Mouse (Mus musculus): ENCODE data around the gene Rnase9. TPM values are rescaled to one million over a fixed set of nuclear protein-coding genes. Genes with fewer than 3 reads are reported as not detected.

The Rnase9 gene
- polyA plus RNA-seq, 1 experiment from 2014 or later, result not detected

GRCm38 (mm10) chr14:51085086-51085485 is 43.4 kb upstream of the Rnase9 start:
- Histone ChIP-seq H3K27me3 (ENCODE audit: control insufficient read depth, insufficient read depth, low read length) (no peaks in the 10 kb centered on the region), H3K9me3 (ENCODE audit: control insufficient read depth, low read length) (no peaks in the 10 kb centered on the region), H3K27ac (replicated peaks in 1 of 2; ENCODE audit: control insufficient read depth in 1 of 2, insufficient read depth in 1 of 2, low read depth in 2 of 2, low read length in 2 of 2) (no peak overlapping the region), H3K9ac (ENCODE audit: low read length) (no peak overlapping the region), H3K4me1 (ENCODE audit: control insufficient read depth in 2 of 2, insufficient read depth in 2 of 2, low read length in 2 of 2) (peaks cover 0 to 3% of the 10 kb centered on the region in 2 experiments; a peak in 1 of 4 replicates), H3K4me2 (ENCODE audit: low read length) (no peak overlapping the region), H3K36me3 (ENCODE audit: control insufficient read depth, insufficient read depth, low read length) (no peaks in the 10 kb centered on the region), H3K4me3 (ENCODE audit: control insufficient read depth in 1 of 2, insufficient read depth in 1 of 2, low read depth in 1 of 2, low read length in 2 of 2) (no peak overlapping the region)
- no peak for ATAC-seq (ENCODE audit: insufficient number of reproducible peaks, insufficient read depth, low FRiP score, low read depth)
- 81% methylated on average over 2 of the region's 2 CpGs for WGBS

GRCm38 (mm10) chr14:51083805-51084204 is 42.1 kb upstream of the Rnase9 start:
- H3K9ac ChIP-seq (ENCODE audit: low read length), result peak overlapping the region; percentile 74; the same call in 1 of the 2 replicates
- H3K4me2 ChIP-seq (ENCODE audit: low read length), result peak overlapping the region; percentile 70
- H3K9me3 ChIP-seq (ENCODE audit: control insufficient read depth, low read length), result no peaks in the 10 kb centered on the region
- no peak for ATAC-seq (ENCODE audit: insufficient number of reproducible peaks, insufficient read depth, low FRiP score, low read depth)
- no peak overlapping the region for H3K27ac ChIP-seq (replicated peaks in 1 of 2; ENCODE audit: control insufficient read depth in 1 of 2, insufficient read depth in 1 of 2, low read depth in 2 of 2, low read length in 2 of 2)
- peaks cover 0 to 3% of the 10 kb centered on the region in 2 experiments; a peak in 1 of 4 replicates for H3K4me1 ChIP-seq (ENCODE audit: control insufficient read depth in 2 of 2, insufficient read depth in 2 of 2, low read length in 2 of 2)
- H3K27me3 ChIP-seq (ENCODE audit: control insufficient read depth, insufficient read depth, low read length), result no peaks in the 10 kb centered on the region
- WGBS, result 17% methylated on average over 7 of the region's 7 CpGs
- peak overlapping the region; percentile 55 to 69 for H3K4me3 ChIP-seq (ENCODE audit: control insufficient read depth in 1 of 2, insufficient read depth in 1 of 2, low read depth in 1 of 2, low read length in 2 of 2)
- H3K36me3 ChIP-seq (ENCODE audit: control insufficient read depth, insufficient read depth, low read length), result no peaks in the 10 kb centered on the region

GRCm38 (mm10) chr14:51082599-51083581 is 41.2 kb upstream of the Rnase9 start:
- H3K9me3 ChIP-seq (ENCODE audit: control insufficient read depth, low read length), result no peaks in the 10 kb centered on the region
- peak overlapping the region; percentile 70 for H3K4me2 ChIP-seq (ENCODE audit: low read length)
- H3K36me3 ChIP-seq (ENCODE audit: control insufficient read depth, insufficient read depth, low read length), result no peaks in the 10 kb centered on the region
- no peak overlapping the region for H3K27ac ChIP-seq (replicated peaks in 1 of 2; ENCODE audit: control insufficient read depth in 1 of 2, insufficient read depth in 1 of 2, low read depth in 2 of 2, low read length in 2 of 2)
- peak overlapping the region; percentile 55 to 69 for H3K4me3 ChIP-seq (ENCODE audit: control insufficient read depth in 1 of 2, insufficient read depth in 1 of 2, low read depth in 1 of 2, low read length in 2 of 2)
- H3K9ac ChIP-seq (ENCODE audit: low read length), result peak overlapping the region; percentile 74
- H3K27me3 ChIP-seq (ENCODE audit: control insufficient read depth, insufficient read depth, low read length), result no peaks in the 10 kb centered on the region
- 3% methylated on average over 39 of the region's 40 CpGs for WGBS
- H3K4me1 ChIP-seq (ENCODE audit: control insufficient read depth in 2 of 2, insufficient read depth in 2 of 2, low read length in 2 of 2), result peaks cover 0 to 3% of the 10 kb centered on the region in 2 experiments; a peak in 1 of 4 replicates
- peak; percentile 60; the same call in 1 of the 2 replicates for ATAC-seq (ENCODE audit: insufficient number of reproducible peaks, insufficient read depth, low FRiP score, low read depth)

- Histone ChIP-seq H3K4me1 (ENCODE audit: control insufficient read depth in 2 of 2, insufficient read depth in 2 of 2, low read length in 2 of 2) (peaks cover 0 to 3% of the 10 kb centered on the region in 2 experiments; a peak in 1 of 4 replicates), H3K36me3 (ENCODE audit: control insufficient read depth, insufficient read depth, low read length) (no peaks in the 10 kb centered on the region), H3K9me3 (ENCODE audit: control insufficient read depth, low read length) (no peaks in the 10 kb centered on the region), H3K27me3 (ENCODE audit: control insufficient read depth, insufficient read depth, low read length) (no peaks in the 10 kb centered on the region), H3K9ac (ENCODE audit: low read length) (no peak overlapping the region), H3K27ac (replicated peaks in 1 of 2; ENCODE audit: control insufficient read depth in 1 of 2, insufficient read depth in 1 of 2, low read depth in 2 of 2, low read length in 2 of 2) (no peak overlapping the region), H3K4me3 (ENCODE audit: control insufficient read depth in 1 of 2, insufficient read depth in 1 of 2, low read depth in 1 of 2, low read length in 2 of 2) (no peak overlapping the region), H3K4me2 (ENCODE audit: low read length) (no peak overlapping the region)
- WGBS, result 82% methylated on average over 2 of the region's 2 CpGs
- no peak for ATAC-seq (ENCODE audit: insufficient number of reproducible peaks, insufficient read depth, low FRiP score, low read depth)
Observed at GRCm38 (mm10) chr14:51081035-51081434, 39.4 kb upstream of the Rnase9 start.

- Histone ChIP-seq H3K27me3 (ENCODE audit: control insufficient read depth, insufficient read depth, low read length) (no peaks in the 10 kb centered on the region), H3K9ac (ENCODE audit: low read length) (no peak overlapping the region), H3K9me3 (ENCODE audit: control insufficient read depth, low read length) (no peaks in the 10 kb centered on the region), H3K4me2 (ENCODE audit: low read length) (no peak overlapping the region), H3K4me3 (ENCODE audit: control insufficient read depth in 1 of 2, insufficient read depth in 1 of 2, low read depth in 1 of 2, low read length in 2 of 2) (no peak overlapping the region), H3K36me3 (ENCODE audit: control insufficient read depth, insufficient read depth, low read length) (no peaks in the 10 kb centered on the region), H3K4me1 (ENCODE audit: control insufficient read depth in 2 of 2, insufficient read depth in 2 of 2, low read length in 2 of 2) (peaks cover 0 to 3% of the 10 kb centered on the region in 2 experiments; a peak in 1 of 4 replicates), H3K27ac (replicated peaks in 1 of 2; ENCODE audit: control insufficient read depth in 1 of 2, insufficient read depth in 1 of 2, low read depth in 2 of 2, low read length in 2 of 2) (no peak overlapping the region)
- ATAC-seq (ENCODE audit: insufficient number of reproducible peaks, insufficient read depth, low FRiP score, low read depth), result no peak
- 84% methylated on average over 1 of the region's 1 CpGs for WGBS
Observed at GRCm38 (mm10) chr14:51079180-51079579, 37.5 kb upstream of the Rnase9 start.

- no peak within 1 kb of the TSS for H3K9ac ChIP-seq (ENCODE audit: low read length)
- 79% methylated on average over 3 of the region's 3 CpGs for WGBS
- no peak within 1 kb of the TSS for H3K27ac ChIP-seq (replicated peaks in 1 of 2; ENCODE audit: control insufficient read depth in 1 of 2, insufficient read depth in 1 of 2, low read depth in 2 of 2, low read length in 2 of 2)
- no peaks in the 10 kb centered on the region for H3K36me3 ChIP-seq (ENCODE audit: control insufficient read depth, insufficient read depth, low read length)
- no peak within 1 kb of the TSS for H3K4me3 ChIP-seq (ENCODE audit: control insufficient read depth in 1 of 2, insufficient read depth in 1 of 2, low read depth in 1 of 2, low read length in 2 of 2)
- no peaks in the 10 kb centered on the region for H3K4me1 ChIP-seq (ENCODE audit: control insufficient read depth in 2 of 2, insufficient read depth in 2 of 2, low read length in 2 of 2)
- ATAC-seq (ENCODE audit: insufficient number of reproducible peaks, insufficient read depth, low FRiP score, low read depth), result no peak
- H3K9me3 ChIP-seq (ENCODE audit: control insufficient read depth, low read length), result no peaks in the 10 kb centered on the region
- no peak within 1 kb of the TSS for H3K4me2 ChIP-seq (ENCODE audit: low read length)
- no peaks in the 10 kb centered on the region for H3K27me3 ChIP-seq (ENCODE audit: control insufficient read depth, insufficient read depth, low read length)
Observed at GRCm38 (mm10) chr14:51074335-51074734, 32.7 kb upstream of the Rnase9 start, which contains the start of gene Olfr750. Gene Olfr750 (minus strand): TSS chr14:51074435.

GRCm38 (mm10) chr14:51069617-51070016 is 27.9 kb upstream of the Rnase9 start:
- H3K9me3 ChIP-seq (ENCODE audit: control insufficient read depth, low read length), result no peaks in the 10 kb centered on the region
- no peak overlapping the region for H3K4me3 ChIP-seq (ENCODE audit: control insufficient read depth in 1 of 2, insufficient read depth in 1 of 2, low read depth in 1 of 2, low read length in 2 of 2)
- H3K9ac ChIP-seq (ENCODE audit: low read length), result no peak overlapping the region
- WGBS, result 88% methylated on average over 2 of the region's 2 CpGs
- no peaks in the 10 kb centered on the region for H3K36me3 ChIP-seq (ENCODE audit: control insufficient read depth, insufficient read depth, low read length)
- ATAC-seq (ENCODE audit: insufficient number of reproducible peaks, insufficient read depth, low FRiP score, low read depth), result no peak
- no peak overlapping the region for H3K27ac ChIP-seq (replicated peaks in 1 of 2; ENCODE audit: control insufficient read depth in 1 of 2, insufficient read depth in 1 of 2, low read depth in 2 of 2, low read length in 2 of 2)
- peaks cover 0 to 5% of the 10 kb centered on the region in 2 experiments; a peak in 1 of 4 replicates for H3K4me1 ChIP-seq (ENCODE audit: control insufficient read depth in 2 of 2, insufficient read depth in 2 of 2, low read length in 2 of 2)
- no peaks in the 10 kb centered on the region for H3K27me3 ChIP-seq (ENCODE audit: control insufficient read depth, insufficient read depth, low read length)
- H3K4me2 ChIP-seq (ENCODE audit: low read length), result no peak overlapping the region
